Mouse (Mus musculus): ENCODE measurements around the gene Shisa9.

DNA sequence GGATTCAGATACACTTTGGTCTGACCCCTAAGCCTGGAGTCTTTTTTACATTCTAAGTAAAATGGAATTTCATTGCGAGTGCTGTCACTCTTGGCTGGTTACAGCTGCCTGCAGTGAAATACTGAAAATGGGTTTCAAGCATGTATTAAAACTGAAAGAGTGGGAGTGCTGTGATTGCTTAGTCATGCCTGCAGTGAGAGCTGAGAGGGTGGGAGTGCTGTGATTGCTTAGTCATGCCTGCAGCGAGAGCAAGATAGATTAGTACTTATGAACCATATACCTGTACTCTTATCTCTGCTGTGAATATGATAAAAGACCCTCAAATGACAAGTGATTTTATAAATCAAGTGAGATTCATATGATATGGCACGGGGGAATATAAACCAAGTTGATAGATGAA is 26.2 kb downstream of the Shisa9 start:
- TF ChIP-seq POLR2A (IDR thresholded peaks at IDR 0.05; ENCODE audit: borderline replicate concordance, insufficient read depth, low read length) (no peak), CTCF (IDR thresholded peaks at IDR 0.05; ENCODE audit: borderline replicate concordance, insufficient read depth, low read depth, low read length) (no peak)

Measured in cerebellum, adult 2 months (tissue).